Mouse (Mus musculus) hindbrain, embryonic 16.5 days (tissue): ENCODE results near the gene Acot6. TPM values are rescaled to one million over a fixed set of nuclear protein-coding genes. Genes with fewer than 3 reads are reported as not detected.
"Not testable (repeated sequence)": the region's sequence is repeated elsewhere in the genome, so short reads cannot be mapped to it uniquely, and the experiment has no call there.

Experiments
- ATAC-seq: fragments of 200-750 bp; cut with Nextera tagmentation; 2 replicates; pipeline ENCODE4 v1.8.0; 2017; ENCODE audit warnings: moderate TSS enrichment, moderate library complexity
- H3K27ac ChIP-seq: fragments of 300-500 bp; sonication (generic); 2 replicates; pipeline ENCODE4 v1.5.1; 2014; ENCODE audit warnings: low read depth, mild to moderate bottlenecking, control low read depth, low read length, moderate library complexity
- H3K27me3 ChIP-seq: fragments of 300-500 bp; sonication (generic); replicated peaks from 2 replicates; pipeline ENCODE4 v1.6.1; 2014; ENCODE audit warnings: low read length; ENCODE audit not compliant: control insufficient read depth, insufficient read depth
- H3K36me3 ChIP-seq: fragments of 300-500 bp; sonication (generic); 2 replicates; pipeline ENCODE4 v1.6.1; 2014; ENCODE audit warnings: mild to moderate bottlenecking, low read length, moderate library complexity, mixed read lengths; ENCODE audit not compliant: control insufficient read depth, insufficient read depth
- H3K4me1 ChIP-seq: fragments of 300-500 bp; sonication (generic); 2 replicates; pipeline ENCODE4 v1.6.1; 2014; ENCODE audit warnings: low read depth, low read length; ENCODE audit not compliant: control insufficient read depth, insufficient read depth
- H3K4me2 ChIP-seq: fragments of 300-500 bp; sonication (generic); 2 replicates; pipeline ENCODE4 v1.6.1; 2014; ENCODE audit warnings: mild to moderate bottlenecking, low read length, control low read depth, moderate library complexity
- H3K4me3 ChIP-seq: fragments of 300-500 bp; sonication (generic); 2 replicates; pipeline ENCODE4 v1.5.1; 2014; ENCODE audit warnings: mild to moderate bottlenecking, low read length, control low read depth, moderate library complexity
- H3K9ac ChIP-seq: fragments of 300-500 bp; sonication (generic); 2 replicates; pipeline ENCODE4 v1.6.1; 2014; ENCODE audit warnings: low read depth, mild to moderate bottlenecking, control low read depth, low read length, moderate library complexity
- H3K9me3 ChIP-seq: fragments of 300-500 bp; sonication (generic); 2 replicates; pipeline ENCODE4 v1.6.1; 2014; ENCODE audit warnings: mild to moderate bottlenecking, low read length, moderate library complexity; ENCODE audit not compliant: control insufficient read depth
- WGBS: fragments of 180-500 bp; shearing (Covaris S2); extraction: QIAGEN DNeasy Blood & Tissue Kit; methylation state at CpG from one replicate; pipeline ENCODE4 v1.1.7; 2014; 5-methylcytosine and 5-hydroxymethylcytosine counted together
- polyA plus RNA-seq: library from polyadenylated mRNA; unstranded; fragments of >200 nt; fragmentation: Nextera tagmentation; extraction: Ambion mirVana; gene quantifications from 2 replicates; pipeline ENCODE4 v1.2.1, GENCODE M21; 2015

Acot6 gene
- polyA plus RNA-seq, 1 experiment from 2014 or later = 1.5 TPM

DNA sequence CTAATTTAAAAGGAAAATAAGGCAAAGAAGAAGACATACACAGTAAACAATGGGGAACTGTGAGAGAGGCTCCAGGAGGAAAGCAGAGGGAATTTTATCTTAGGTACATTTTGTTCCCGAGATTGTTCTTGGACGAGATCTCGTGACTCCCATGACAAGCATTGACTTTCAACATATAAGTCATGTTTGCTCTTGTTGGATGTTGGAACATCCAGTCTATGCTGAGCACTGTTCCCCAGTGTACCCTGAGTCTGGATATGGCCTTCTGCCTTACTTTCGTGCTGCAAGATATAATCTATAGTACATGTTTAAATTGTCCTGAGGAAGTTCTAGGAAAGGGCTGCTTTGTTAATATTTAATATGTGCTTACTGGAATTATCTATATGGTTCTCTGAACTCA is 15.9 kb upstream of the Acot6 start:
- 86% methylated on average over 4 of the region's 4 CpGs for WGBS
- Histone ChIP-seq H3K4me1 (no peaks in the 10 kb centered on the region), H3K36me3 (no peaks in the 10 kb centered on the region), H3K4me3 (no peak overlapping the region), H3K27me3 (no peaks in the 10 kb centered on the region), H3K9me3 (peaks cover 5% of the 10 kb centered on the region; the same call in 1 of the 2 replicates), H3K4me2 (no peak overlapping the region), H3K9ac (no peak overlapping the region), H3K27ac (no peak overlapping the region)
- no peak for ATAC-seq

DNA sequence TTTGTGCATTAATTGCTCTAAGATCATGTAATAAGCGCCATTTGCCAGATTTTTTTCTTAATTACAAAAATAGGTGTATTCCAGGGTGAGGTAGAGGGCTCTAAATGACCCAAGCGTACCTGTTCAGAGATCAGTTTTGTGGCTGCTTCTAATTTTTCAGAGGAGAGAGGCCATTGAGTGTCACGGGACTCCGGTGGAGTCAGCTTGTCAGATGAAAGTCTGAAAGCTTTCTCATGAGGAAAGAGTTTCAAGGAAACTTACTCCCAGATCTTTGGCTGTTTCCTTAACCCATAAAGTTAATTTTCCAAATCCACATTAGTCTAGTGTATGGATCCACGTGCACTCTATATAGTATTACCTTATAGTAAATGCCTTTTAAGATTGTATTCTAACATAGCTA is 5.8 kb upstream of the Acot6 start:
- H3K27ac ChIP-seq, H3K9ac ChIP-seq, ATAC-seq, H3K4me3 ChIP-seq, H3K4me1 ChIP-seq, H3K4me2 ChIP-seq, H3K27me3 ChIP-seq, H3K36me3 ChIP-seq, H3K9me3 ChIP-seq: not testable (repeated sequence)
- 89% methylated on average over 5 of the region's 5 CpGs for WGBS

DNA sequence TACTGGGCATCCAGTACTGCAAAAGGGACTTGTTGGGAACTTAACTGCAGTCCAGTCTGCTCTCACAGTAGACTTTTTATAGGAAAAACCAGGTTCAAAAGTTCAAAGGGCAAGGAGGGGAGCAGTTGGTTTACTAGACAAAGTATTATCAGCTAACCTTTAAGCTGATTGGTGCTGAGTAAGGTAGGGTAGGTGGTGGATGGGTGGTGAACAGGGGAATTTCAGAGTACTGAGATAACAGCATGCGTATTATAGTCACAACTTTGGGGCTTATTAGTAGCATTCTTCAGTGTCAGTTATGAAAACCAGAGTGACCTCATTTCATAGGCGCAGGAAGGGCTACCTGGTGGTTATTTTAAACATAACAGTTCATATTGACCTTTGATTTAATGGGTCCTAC is 849 bp upstream of the Acot6 start:
- Histone ChIP-seq H3K9me3 (0 out of 2 replicates have a peak, but pooled peaks cover 2% of the 10 kb centered on the region), H3K27me3 (no peaks in the 10 kb centered on the region)
- WGBS = 98% methylated on average over 2 of the region's 2 CpGs

DNA sequence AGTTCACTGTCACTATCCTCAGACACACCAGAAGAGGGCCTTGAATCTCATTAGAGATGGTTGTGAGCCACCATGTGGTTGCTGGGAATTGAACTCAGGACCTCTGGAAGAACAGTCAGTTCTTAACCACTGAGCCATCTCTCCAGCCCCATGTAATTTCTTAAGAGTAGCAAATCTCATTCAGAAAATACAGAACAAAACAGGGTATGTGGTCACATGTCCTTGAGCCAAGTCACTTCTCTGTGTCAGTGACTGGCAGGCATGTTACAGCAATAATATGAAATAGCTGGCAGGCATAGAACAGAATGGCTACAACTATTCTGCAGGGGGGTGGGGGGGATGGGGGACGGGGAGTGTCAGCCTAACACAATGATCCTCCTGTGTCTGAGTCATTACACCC is 383 bp upstream of the Acot6 start:
- peak overlapping the region; percentile 80 for H3K4me2 ChIP-seq
- no peak overlapping the region for H3K4me3 ChIP-seq
- H3K4me1 ChIP-seq = peaks cover 4% of the 10 kb centered on the region; the same call in 1 of the 2 replicates
- 0 out of 2 replicates have a peak, but pooled peaks cover 2% of the 10 kb centered on the region for H3K9me3 ChIP-seq
- no peak for ATAC-seq
- H3K27ac ChIP-seq = no peak overlapping the region
- no peak overlapping the region for H3K9ac ChIP-seq
- no peaks in the 10 kb centered on the region for H3K36me3 ChIP-seq
- 25% methylated on average over 1 of the region's 1 CpGs for WGBS
- no peaks in the 10 kb centered on the region for H3K27me3 ChIP-seq

More for the DNA sequence above, 849 bp upstream of the Acot6 start:
- no peak overlapping the region for H3K4me3 ChIP-seq
- H3K9ac ChIP-seq = no peak overlapping the region
- H3K27ac ChIP-seq = no peak overlapping the region
- ATAC-seq = no peak
- peaks cover 4% of the 10 kb centered on the region; the same call in 1 of the 2 replicates for H3K4me1 ChIP-seq
- H3K4me2 ChIP-seq = no peak overlapping the region
- no peaks in the 10 kb centered on the region for H3K36me3 ChIP-seq

DNA sequence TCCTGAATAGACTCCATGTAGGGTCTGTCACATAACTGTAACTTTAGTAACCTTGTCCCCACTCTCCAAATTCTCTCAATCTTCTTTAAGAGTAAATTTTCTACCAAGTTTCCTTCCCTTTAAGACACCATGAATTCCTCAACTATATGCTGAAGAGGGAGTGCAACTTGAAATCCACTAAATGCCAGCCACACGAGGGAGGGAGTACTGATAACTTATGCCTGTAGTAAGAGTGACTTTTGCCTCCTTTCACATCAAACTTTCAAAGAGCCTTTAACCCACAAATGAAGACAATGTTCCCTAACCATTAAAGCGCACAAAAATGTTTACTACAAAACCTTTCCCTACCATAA is 1.0 kb downstream of the Acot6 start:
- peaks cover 4% of the 10 kb centered on the region; the same call in 1 of the 2 replicates for H3K4me1 ChIP-seq
- peak overlapping the region; percentile 80 for H3K4me2 ChIP-seq
- WGBS = 59% methylated on average over 2 of the region's 2 CpGs
- peak overlapping the region; percentile 56 for H3K4me3 ChIP-seq
- no peaks in the 10 kb centered on the region for H3K27me3 ChIP-seq
- no peaks in the 10 kb centered on the region for H3K36me3 ChIP-seq
- no peaks in the 10 kb centered on the region for H3K9me3 ChIP-seq
- ATAC-seq = no peak
- H3K9ac ChIP-seq = no peak overlapping the region
- H3K27ac ChIP-seq = no peak overlapping the region

DNA sequence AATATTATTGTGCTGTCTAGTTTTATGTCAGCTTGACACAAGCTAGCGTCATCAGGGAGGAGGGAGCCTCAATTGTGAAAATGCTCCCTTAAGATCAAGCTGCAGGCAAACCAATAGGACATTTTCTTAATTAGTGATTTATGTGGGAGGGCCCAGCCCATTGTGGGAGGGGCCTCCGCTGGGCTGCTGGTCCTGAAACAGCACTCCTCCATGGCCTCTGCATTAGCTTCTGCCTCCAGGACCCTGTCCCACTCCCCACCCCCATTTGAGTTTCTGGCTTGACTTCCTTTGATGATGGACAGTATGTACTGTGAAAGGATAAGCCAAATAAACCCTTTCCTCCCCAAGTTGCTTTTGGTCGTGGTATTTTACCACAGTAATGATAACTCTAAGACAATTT is 6.6 kb downstream of the Acot6 start:
- no peak overlapping the region for H3K9ac ChIP-seq
- no peak overlapping the region for H3K4me3 ChIP-seq
- no peaks in the 10 kb centered on the region for H3K4me1 ChIP-seq
- no peak overlapping the region for H3K4me2 ChIP-seq
- no peak for ATAC-seq
- no peak overlapping the region for H3K27ac ChIP-seq
- no peaks in the 10 kb centered on the region for H3K36me3 ChIP-seq
- WGBS = 82% methylated on average over 3 of the region's 3 CpGs
- H3K27me3 ChIP-seq = no peaks in the 10 kb centered on the region
- H3K9me3 ChIP-seq = no peaks in the 10 kb centered on the region

DNA sequence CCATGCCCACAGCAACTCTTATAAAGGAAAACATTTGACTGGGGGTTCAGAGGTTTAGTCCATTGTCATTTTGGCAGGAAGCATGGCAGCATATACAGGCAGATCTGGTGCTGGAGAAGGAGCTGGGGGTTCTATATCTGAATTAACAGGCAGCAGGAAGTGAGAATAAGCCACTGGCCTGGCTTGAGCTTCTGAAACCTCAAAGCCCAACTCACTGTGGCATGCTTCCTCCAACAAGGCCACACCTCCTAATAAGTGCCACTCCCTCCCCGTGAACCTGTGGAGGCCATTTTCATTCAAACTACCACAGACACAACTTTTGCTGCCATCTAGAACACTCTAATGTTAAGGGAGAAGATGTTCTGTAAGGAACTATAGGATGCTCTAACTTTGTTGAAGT is 7.2 kb downstream of the Acot6 start:
- Histone ChIP-seq H3K9ac (no peak overlapping the region), H3K4me3 (no peak overlapping the region), H3K27me3 (no peaks in the 10 kb centered on the region), H3K4me2 (no peak overlapping the region), H3K4me1 (no peaks in the 10 kb centered on the region), H3K36me3 (no peaks in the 10 kb centered on the region), H3K9me3 (no peaks in the 10 kb centered on the region), H3K27ac (no peak overlapping the region)
- no peak for ATAC-seq
- 100% methylated on average over 1 of the region's 1 CpGs for WGBS

DNA sequence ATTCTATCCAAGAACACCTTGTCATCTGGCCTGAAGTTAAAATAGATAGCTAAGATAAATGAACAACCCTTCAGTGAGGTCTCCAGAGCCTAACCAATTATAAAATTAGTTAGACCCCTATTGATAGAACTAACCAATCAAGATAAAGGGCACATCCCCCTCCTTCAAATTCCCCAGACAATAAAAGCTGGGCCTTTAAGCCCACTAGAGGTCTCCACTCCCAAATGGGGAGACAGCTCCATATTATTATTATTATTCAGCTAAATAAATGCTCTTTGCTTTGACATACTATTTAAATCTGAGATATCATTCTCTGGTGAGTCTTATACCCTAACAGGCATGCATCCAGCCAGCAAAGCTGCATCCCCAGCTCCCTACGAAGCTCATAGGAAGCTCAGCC is 9.5 kb downstream of the Acot6 start:
- Histone ChIP-seq H3K9ac (no peak overlapping the region), H3K4me3 (no peak overlapping the region), H3K27ac (no peak overlapping the region), H3K4me2 (no peak overlapping the region), H3K4me1 (peaks cover 2% of the 10 kb centered on the region), H3K36me3 (no peaks in the 10 kb centered on the region), H3K9me3 (no peaks in the 10 kb centered on the region), H3K27me3 (no peaks in the 10 kb centered on the region)
- WGBS = 74% methylated on average over 1 of the region's 1 CpGs
- ATAC-seq = no peak

DNA sequence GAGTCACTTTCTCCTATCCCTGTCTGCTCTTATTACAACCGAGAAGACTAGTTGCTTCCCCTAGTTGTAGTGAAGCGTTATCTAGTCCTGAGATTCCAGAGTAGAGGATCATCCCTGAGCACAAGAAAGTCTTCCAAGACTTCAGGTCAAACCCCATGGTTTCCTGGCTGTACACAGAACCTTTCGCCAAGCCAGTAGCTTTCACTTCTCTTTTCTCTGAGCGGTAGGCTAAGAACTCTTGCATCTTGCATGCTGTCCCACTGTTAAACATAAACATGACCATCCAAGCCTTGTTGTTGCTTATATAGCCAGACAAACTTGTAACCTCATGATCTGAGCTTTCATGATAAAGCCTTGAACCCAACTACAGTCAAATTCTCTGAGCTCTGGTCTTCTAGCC is 10.4 kb downstream of the Acot6 start:
- no peaks in the 10 kb centered on the region for H3K9me3 ChIP-seq
- no peak overlapping the region for H3K4me2 ChIP-seq
- 96% methylated on average over 4 of the region's 4 CpGs for WGBS
- no peak for ATAC-seq
- no peak overlapping the region for H3K27ac ChIP-seq
- H3K4me1 ChIP-seq = peaks cover 7% of the 10 kb centered on the region
- H3K27me3 ChIP-seq = no peaks in the 10 kb centered on the region
- no peaks in the 10 kb centered on the region for H3K36me3 ChIP-seq
- no peak overlapping the region for H3K4me3 ChIP-seq
- no peak overlapping the region for H3K9ac ChIP-seq

DNA sequence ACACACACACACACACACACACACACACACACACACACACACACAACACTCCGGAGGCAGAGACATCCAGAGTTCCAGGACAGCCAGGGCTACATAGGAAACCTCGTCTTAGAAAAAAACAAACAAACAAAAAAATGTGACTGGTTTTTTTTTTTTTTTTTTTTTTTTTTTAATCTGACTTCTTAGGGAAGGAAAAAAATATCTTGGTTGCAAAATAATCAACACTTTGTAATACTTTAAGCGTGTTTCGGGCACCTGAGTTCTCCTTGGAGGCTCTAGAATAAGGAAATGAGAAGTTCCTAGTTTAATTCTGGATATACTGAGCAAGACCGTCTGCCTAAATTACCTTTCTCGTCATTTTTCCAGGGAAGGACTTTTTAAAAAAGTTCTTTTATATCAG is 13.2 kb downstream of the Acot6 start:
- 51% methylated on average over 6 of the region's 6 CpGs for WGBS
- Histone ChIP-seq H3K4me2 (peak overlapping the region; percentile 78), H3K9me3 (no peaks in the 10 kb centered on the region), H3K36me3 (no peaks in the 10 kb centered on the region), H3K27ac (no peak overlapping the region), H3K4me3 (peak overlapping the region; percentile 59), H3K9ac (no peak overlapping the region), H3K27me3 (no peaks in the 10 kb centered on the region), H3K4me1 (peaks cover 7% of the 10 kb centered on the region)
- ATAC-seq = no peak
